Mouse (Mus musculus): Measurements from ENCODE around the gene Gm14180. TPM values are rescaled to one million over a fixed set of nuclear protein-coding genes. Genes with fewer than 3 reads are reported as not detected.
"Not testable (repeated sequence)": the region's sequence is repeated elsewhere in the genome, so short reads cannot be mapped to it uniquely, and the experiment has no call there.

Gene Gm14180
- not detected in 2 replicates for polyA plus RNA-seq (2012; rRNA removed)

GRCm38 (mm10) chr11:99734190-99734589, at the start of gene Gm14180:
Gene Gm14180 (minus strand): TSS chr11:99734290.
- no peak for TF ChIP-seq POLR2A (IDR thresholded peaks at IDR 0.05; ENCODE audit: extremely low read depth, insufficient read depth, low read length)
- TF ChIP-seq CTCF (IDR thresholded peaks at IDR 0.05; ENCODE audit: extremely low read depth, insufficient read depth, low read length), result no peak
- H3K4me3 ChIP-seq (ENCODE audit: insufficient read depth, low read length), result no peak within 1 kb of the TSS
- no peak within 1 kb of the TSS for H3K27ac ChIP-seq (ENCODE audit: insufficient read depth, low read length)
- no peaks in the 10 kb centered on the region for H3K4me1 ChIP-seq (ENCODE audit: control insufficient read depth, insufficient read depth, low read length)

GRCm38 (mm10) chr11:99780604-99781003, 46.5 kb upstream of the Gm14180 start, which contains the start of gene Krtap4-8:
Gene Krtap4-8 (minus strand): TSS chr11:99780704.
- no peak within 1 kb of the TSS for H3K4me3 ChIP-seq (ENCODE audit: insufficient read depth, low read length)
- no peaks in the 10 kb centered on the region for H3K4me1 ChIP-seq (ENCODE audit: control insufficient read depth, insufficient read depth, low read length)
- no peak within 1 kb of the TSS for H3K27ac ChIP-seq (ENCODE audit: insufficient read depth, low read length)
- TF ChIP-seq POLR2A (IDR thresholded peaks at IDR 0.05; ENCODE audit: extremely low read depth, insufficient read depth, low read length) (no peak), CTCF (IDR thresholded peaks at IDR 0.05; ENCODE audit: extremely low read depth, insufficient read depth, low read length) (no peak)

- Histone ChIP-seq H3K27ac (ENCODE audit: insufficient read depth, low read length) (no peak overlapping the region), H3K4me1 (ENCODE audit: control insufficient read depth, insufficient read depth, low read length) (no peaks in the 10 kb centered on the region), H3K4me3 (ENCODE audit: insufficient read depth, low read length) (no peak overlapping the region)
- TF ChIP-seq POLR2A (IDR thresholded peaks at IDR 0.05; ENCODE audit: extremely low read depth, insufficient read depth, low read length), result no peak
- TF ChIP-seq CTCF (IDR thresholded peaks at IDR 0.05; ENCODE audit: extremely low read depth, insufficient read depth, low read length), result no peak
Measured at GRCm38 (mm10) chr11:99778401-99778800, 44.3 kb upstream of the Gm14180 start.

GRCm38 (mm10) chr11:99772813-99773212, 38.7 kb upstream of the Gm14180 start, which contains the start of gene Gm11595:
Gene Gm11595 (minus strand): TSS chr11:99772913.
- not testable (repeated sequence) for H3K27ac ChIP-seq (ENCODE audit: insufficient read depth, low read length); H3K4me1 ChIP-seq (ENCODE audit: control insufficient read depth, insufficient read depth, low read length); H3K4me3 ChIP-seq (ENCODE audit: insufficient read depth, low read length)

- Histone ChIP-seq H3K4me1 (ENCODE audit: control insufficient read depth, insufficient read depth, low read length) (no peaks in the 10 kb centered on the region), H3K4me3 (ENCODE audit: insufficient read depth, low read length) (no peak overlapping the region), H3K27ac (ENCODE audit: insufficient read depth, low read length) (no peak overlapping the region)
- TF ChIP-seq CTCF (IDR thresholded peaks at IDR 0.05; ENCODE audit: extremely low read depth, insufficient read depth, low read length) (no peak), POLR2A (IDR thresholded peaks at IDR 0.05; ENCODE audit: extremely low read depth, insufficient read depth, low read length) (no peak)
Measured at GRCm38 (mm10) chr11:99768410-99768809, 34.3 kb upstream of the Gm14180 start.

GRCm38 (mm10) chr11:99758877-99759276, 24.8 kb upstream of the Gm14180 start:
- no peaks in the 10 kb centered on the region for H3K4me1 ChIP-seq (ENCODE audit: control insufficient read depth, insufficient read depth, low read length)
- no peak overlapping the region for H3K27ac ChIP-seq (ENCODE audit: insufficient read depth, low read length)
- no peak overlapping the region for H3K4me3 ChIP-seq (ENCODE audit: insufficient read depth, low read length)
- TF ChIP-seq POLR2A (IDR thresholded peaks at IDR 0.05; ENCODE audit: extremely low read depth, insufficient read depth, low read length) (no peak), CTCF (IDR thresholded peaks at IDR 0.05; ENCODE audit: extremely low read depth, insufficient read depth, low read length) (no peak)

GRCm38 (mm10) chr11:99743985-99744384, 9.9 kb upstream of the Gm14180 start:
- Histone ChIP-seq H3K4me3 (ENCODE audit: insufficient read depth, low read length) (no peak overlapping the region), H3K27ac (ENCODE audit: insufficient read depth, low read length) (no peak overlapping the region), H3K4me1 (ENCODE audit: control insufficient read depth, insufficient read depth, low read length) (no peaks in the 10 kb centered on the region)
- TF ChIP-seq CTCF (IDR thresholded peaks at IDR 0.05; ENCODE audit: extremely low read depth, insufficient read depth, low read length), result no peak
- no peak for TF ChIP-seq POLR2A (IDR thresholded peaks at IDR 0.05; ENCODE audit: extremely low read depth, insufficient read depth, low read length)

DNA sequence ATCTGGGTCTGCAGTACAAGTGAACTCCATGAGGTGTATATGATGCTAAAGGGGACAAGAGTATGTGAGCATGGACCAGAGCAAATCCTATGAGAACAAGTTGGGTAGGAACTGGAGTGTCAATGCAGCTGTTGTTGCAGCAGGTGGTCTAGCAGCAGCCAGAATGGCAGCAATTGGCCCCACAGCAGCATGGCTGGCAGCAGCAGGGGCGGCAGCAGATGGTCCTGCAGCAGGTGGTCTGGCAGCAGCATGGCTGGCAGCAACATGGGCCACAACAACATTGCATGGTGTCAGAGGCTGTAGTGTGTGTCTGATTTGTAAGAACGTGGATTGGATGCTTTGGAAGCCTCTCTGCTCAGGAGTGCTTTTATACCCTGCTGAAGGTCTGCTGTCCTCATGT, 10.0 kb downstream of the Gm14180 start:
- H3K4me3 ChIP-seq (ENCODE audit: insufficient read depth, low read length), result no peak overlapping the region
- no peak overlapping the region for H3K27ac ChIP-seq (ENCODE audit: insufficient read depth, low read length)
- H3K4me1 ChIP-seq (ENCODE audit: control insufficient read depth, insufficient read depth, low read length), result no peaks in the 10 kb centered on the region
- TF ChIP-seq POLR2A (IDR thresholded peaks at IDR 0.05; ENCODE audit: extremely low read depth, insufficient read depth, low read length), result no peak
- TF ChIP-seq CTCF (IDR thresholded peaks at IDR 0.05; ENCODE audit: extremely low read depth, insufficient read depth, low read length), result no peak

GRCm38 (mm10) chr11:99718759-99719158, 15.3 kb downstream of the Gm14180 start:
- H3K4me3 ChIP-seq (ENCODE audit: insufficient read depth, low read length), result no peak overlapping the region
- H3K4me1 ChIP-seq (ENCODE audit: control insufficient read depth, insufficient read depth, low read length), result no peaks in the 10 kb centered on the region
- no peak overlapping the region for H3K27ac ChIP-seq (ENCODE audit: insufficient read depth, low read length)
- TF ChIP-seq CTCF (IDR thresholded peaks at IDR 0.05; ENCODE audit: extremely low read depth, insufficient read depth, low read length) (no peak), POLR2A (IDR thresholded peaks at IDR 0.05; ENCODE audit: extremely low read depth, insufficient read depth, low read length) (no peak)

- TF ChIP-seq CTCF (IDR thresholded peaks at IDR 0.05; ENCODE audit: extremely low read depth, insufficient read depth, low read length) (no peak), POLR2A (IDR thresholded peaks at IDR 0.05; ENCODE audit: extremely low read depth, insufficient read depth, low read length) (no peak)
- Histone ChIP-seq H3K27ac (ENCODE audit: insufficient read depth, low read length) (no peak within 1 kb of the TSS), H3K4me3 (ENCODE audit: insufficient read depth, low read length) (no peak within 1 kb of the TSS), H3K4me1 (ENCODE audit: control insufficient read depth, insufficient read depth, low read length) (no peaks in the 10 kb centered on the region)
Measured at GRCm38 (mm10) chr11:99690463-99690862, 43.6 kb downstream of the Gm14180 start, which contains the start of gene Gm14190. Gene Gm14190 (minus strand): TSS chr11:99690740.

DNA sequence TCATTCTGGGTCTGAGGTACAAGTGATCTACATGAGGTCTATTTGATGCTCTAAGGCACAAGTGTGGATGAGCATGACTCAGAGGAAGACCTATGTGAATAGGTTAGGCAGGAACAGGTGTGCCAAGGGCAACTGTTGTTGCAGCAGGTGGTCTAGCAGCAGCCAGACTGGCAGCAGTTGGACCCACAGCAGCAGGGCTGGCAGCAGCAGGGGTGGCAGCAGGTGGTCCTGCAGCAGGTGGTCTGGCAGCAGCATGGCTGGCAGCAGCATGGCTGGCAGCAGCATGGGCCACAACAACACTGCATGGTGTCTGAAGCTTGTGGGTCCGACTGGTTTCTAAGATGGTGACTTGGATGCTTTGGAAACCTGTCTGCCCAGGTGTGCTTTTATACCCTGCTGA, 48.9 kb downstream of the Gm14180 start:
- H3K27ac ChIP-seq (ENCODE audit: insufficient read depth, low read length); H3K4me3 ChIP-seq (ENCODE audit: insufficient read depth, low read length); H3K4me1 ChIP-seq (ENCODE audit: control insufficient read depth, insufficient read depth, low read length): not testable (repeated sequence)

Other genes with a start within 250 kb of the Gm14180 start
- gene Krt23, start 241.2 kb downstream of the Gm14180 start, polyA plus RNA-seq (2012; rRNA removed), result not detected in 2 replicates
- gene Krt39, start 213.0 kb downstream of the Gm14180 start, polyA plus RNA-seq (2012; rRNA removed), result not detected in 2 replicates
- not detected in 2 replicates for gene Krt40, start 191.1 kb downstream of the Gm14180 start, polyA plus RNA-seq (2012; rRNA removed)
- not detected in 2 replicates for gene Krtap3-3, start 183.4 kb downstream of the Gm14180 start, polyA plus RNA-seq (2012; rRNA removed)
- gene Krtap3-2, start 177.4 kb downstream of the Gm14180 start, polyA plus RNA-seq (2012; rRNA removed), result not detected in 2 replicates
- not detected in 2 replicates for gene Gm11939, start 174.8 kb downstream of the Gm14180 start, polyA plus RNA-seq (2012; rRNA removed)
- gene Krtap3-1, start 167.7 kb downstream of the Gm14180 start, polyA plus RNA-seq (2012; rRNA removed), result not detected in 2 replicates
- gene Krtap1-5, start 153.3 kb downstream of the Gm14180 start, polyA plus RNA-seq (2012; rRNA removed), result not detected in 2 replicates
- not detected in 2 replicates for gene Krtap1-4, start 150.6 kb downstream of the Gm14180 start, polyA plus RNA-seq (2012; rRNA removed)
- not detected in 2 replicates for gene Krtap1-3, start 143.0 kb downstream of the Gm14180 start, polyA plus RNA-seq (2012; rRNA removed)
- gene Krtap9-3, start 136.2 kb downstream of the Gm14180 start, polyA plus RNA-seq (2012; rRNA removed), result not detected in 2 replicates
- not detected in 2 replicates for gene Gm11938, start 131.0 kb downstream of the Gm14180 start, polyA plus RNA-seq (2012; rRNA removed)
- not detected in 2 replicates for gene Gm11937, start 124.1 kb downstream of the Gm14180 start, polyA plus RNA-seq (2012; rRNA removed)
- not detected in 2 replicates for gene Krtap2-4, start 119.4 kb downstream of the Gm14180 start, polyA plus RNA-seq (2012; rRNA removed)
- gene Gm11562, start 113.9 kb downstream of the Gm14180 start, polyA plus RNA-seq (2012; rRNA removed), result not detected in 2 replicates
- gene Krtap4-1, start 106.1 kb downstream of the Gm14180 start, polyA plus RNA-seq (2012; rRNA removed), result not detected in 2 replicates
- not detected in 2 replicates for gene Krtap4-2, start 99.2 kb downstream of the Gm14180 start, polyA plus RNA-seq (2012; rRNA removed)
- not detected in 2 replicates for gene Krtap4-7, start 90.2 kb downstream of the Gm14180 start, polyA plus RNA-seq (2012; rRNA removed)
- gene Gm11555, start 84.1 kb downstream of the Gm14180 start, polyA plus RNA-seq (2012; rRNA removed), result not detected in 2 replicates
- gene Gm11563, start 75.3 kb downstream of the Gm14180 start, polyA plus RNA-seq (2012; rRNA removed), result not detected in 2 replicates
- gene Krtap4-6, start 68.3 kb downstream of the Gm14180 start, polyA plus RNA-seq (2012; rRNA removed), result not detected in 2 replicates
- gene Gm14190, start 43.5 kb downstream of the Gm14180 start, polyA plus RNA-seq (2012; rRNA removed), result not detected in 2 replicates
- gene Gm11595, start 38.6 kb upstream of the Gm14180 start, polyA plus RNA-seq (2012; rRNA removed), result not detected in 2 replicates
- gene Krtap4-8, start 46.4 kb upstream of the Gm14180 start, polyA plus RNA-seq (2012; rRNA removed), result not detected in 2 replicates
- not detected in 2 replicates for gene Krtap4-9, start 50.9 kb upstream of the Gm14180 start, polyA plus RNA-seq (2012; rRNA removed)
- not detected in 2 replicates for gene Gm11596, start 59.2 kb upstream of the Gm14180 start, polyA plus RNA-seq (2012; rRNA removed)
- not detected in 2 replicates for gene Gm11569, start 64.6 kb upstream of the Gm14180 start, polyA plus RNA-seq (2012; rRNA removed)
- not detected in 2 replicates for gene Gm11554, start 70.2 kb upstream of the Gm14180 start, polyA plus RNA-seq (2012; rRNA removed)
- not detected in 2 replicates for gene Krtap4-13, start 75.6 kb upstream of the Gm14180 start, polyA plus RNA-seq (2012; rRNA removed)
- gene Gm11564, start 81.4 kb upstream of the Gm14180 start, polyA plus RNA-seq (2012; rRNA removed), result not detected in 2 replicates
- gene 2300003K06Rik, start 103.8 kb upstream of the Gm14180 start, polyA plus RNA-seq (2012; rRNA removed), result not detected in 2 replicates
- not detected in 2 replicates for gene Krtap4-16, start 117.3 kb upstream of the Gm14180 start, polyA plus RNA-seq (2012; rRNA removed)
- gene Gm11568, start 123.6 kb upstream of the Gm14180 start, polyA plus RNA-seq (2012; rRNA removed), result not detected in 2 replicates
- not detected in 2 replicates for gene Gm11559, start 130.2 kb upstream of the Gm14180 start, polyA plus RNA-seq (2012; rRNA removed)
- not detected in 2 replicates for gene Krtap9-1, start 139.1 kb upstream of the Gm14180 start, polyA plus RNA-seq (2012; rRNA removed)
- gene Gm11567, start 144.9 kb upstream of the Gm14180 start, polyA plus RNA-seq (2012; rRNA removed), result not detected in 2 replicates
- gene Krtap31-1, start 173.6 kb upstream of the Gm14180 start, polyA plus RNA-seq (2012; rRNA removed), result not detected in 2 replicates
- gene Gm11565, start 180.5 kb upstream of the Gm14180 start, polyA plus RNA-seq (2012; rRNA removed), result not detected in 2 replicates
- not detected in 2 replicates for gene Krtap31-2, start 202.0 kb upstream of the Gm14180 start, polyA plus RNA-seq (2012; rRNA removed)
- gene Krtap9-5, start 214.2 kb upstream of the Gm14180 start, polyA plus RNA-seq (2012; rRNA removed), result not detected in 2 replicates
- gene Krtap29-1, start 244.8 kb upstream of the Gm14180 start, polyA plus RNA-seq (2012; rRNA removed), result not detected in 2 replicates

Data from cortical plate, adult 2 months (tissue).